Mouse (Mus musculus) erythroblast, embryonic 14.5 days (primary cell): ENCODE measurements at regions not wholly inside any gene's neighbourhood (a gene's known extent, or its start where the extent isn't known, plus 50 kb on each side); places are given as distances from the start of the nearest gene placed in this dataset.

Experiments
- H3K27me3 ChIP-seq: 2 replicates; pipeline ENCODE4 v1.6.1; 2012; ENCODE audit warnings: inconsistent platforms; ENCODE audit not compliant: control insufficient read depth
- H3K36me3 ChIP-seq: 2 replicates; pipeline ENCODE4 v1.6.1; 2012; ENCODE audit warnings: mild to moderate bottlenecking, inconsistent platforms; ENCODE audit not compliant: control insufficient read depth
- H3K4me1 ChIP-seq: 2 replicates; pipeline ENCODE4 v1.6.1; 2012; ENCODE audit warnings: inconsistent platforms; ENCODE audit not compliant: control insufficient read depth
- H3K4me3 ChIP-seq: replicated peaks from 2 replicates; pipeline ENCODE3; 2012; ENCODE audit warnings: moderate library complexity, mild to moderate bottlenecking, inconsistent platforms
- H3K9me3 ChIP-seq: 2 replicates; pipeline ENCODE4 v1.6.1; 2012; ENCODE audit warnings: low read length, inconsistent platforms, mixed read lengths; ENCODE audit not compliant: control insufficient read depth
- GATA1 ChIP-seq: IDR thresholded peaks from 2 replicates; pipeline ENCODE4 v1.6.1; 2012; ENCODE audit warnings: low read length, inconsistent platforms, mixed read lengths
- TAL1 ChIP-seq: IDR thresholded peaks from 3 replicates; pipeline ENCODE4 v1.6.1; 2012; ENCODE audit warnings: low read length, inconsistent platforms, mixed read lengths

DNA sequence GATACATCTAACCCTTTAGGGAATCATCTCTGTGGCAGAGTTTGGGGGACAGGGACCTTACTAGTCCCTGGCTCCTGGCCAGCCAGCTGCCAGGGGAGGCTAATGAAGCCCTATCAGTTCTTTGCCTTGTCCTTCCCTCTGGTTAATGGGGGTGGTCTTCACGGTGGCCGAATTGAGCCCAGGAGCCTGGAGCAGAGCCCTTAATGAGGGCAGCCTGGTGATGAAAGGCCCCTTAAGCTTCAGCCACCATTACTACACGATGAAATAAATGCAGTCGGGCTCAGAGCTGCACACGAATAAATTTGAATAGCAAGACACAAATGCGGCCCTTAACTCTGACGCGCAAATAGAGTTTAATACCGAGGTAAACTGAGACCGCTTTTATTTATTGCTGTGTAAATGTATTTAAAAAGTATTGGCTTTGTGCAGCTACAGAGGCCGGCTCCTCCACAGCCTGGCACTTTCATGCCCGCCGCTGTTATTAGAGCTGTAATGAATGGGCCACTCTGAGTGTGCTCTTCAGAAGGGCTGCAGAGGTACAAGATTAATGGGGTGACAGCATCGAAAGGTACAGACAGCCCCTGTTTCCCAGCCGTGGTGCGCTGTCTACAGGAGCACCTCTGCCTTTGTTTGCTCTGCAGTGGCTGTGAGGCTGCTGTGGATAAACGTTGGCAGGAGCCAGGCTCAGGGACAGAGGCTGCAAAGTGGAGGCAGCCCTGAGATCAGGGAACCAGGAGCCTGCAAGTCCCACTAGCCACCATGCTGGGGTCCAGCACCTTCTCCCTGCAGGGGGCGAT is 335.2 kb upstream of the Zmiz1 start:
- TF ChIP-seq GATA1, result no peak
- no peaks in the 10 kb centered on the region for H3K9me3 ChIP-seq
- H3K27me3 ChIP-seq, result no peaks in the 10 kb centered on the region
- no peaks in the 10 kb centered on the region for H3K36me3 ChIP-seq
- H3K4me3 ChIP-seq, result no peak overlapping the region
- H3K4me1 ChIP-seq, result no peaks in the 10 kb centered on the region

DNA sequence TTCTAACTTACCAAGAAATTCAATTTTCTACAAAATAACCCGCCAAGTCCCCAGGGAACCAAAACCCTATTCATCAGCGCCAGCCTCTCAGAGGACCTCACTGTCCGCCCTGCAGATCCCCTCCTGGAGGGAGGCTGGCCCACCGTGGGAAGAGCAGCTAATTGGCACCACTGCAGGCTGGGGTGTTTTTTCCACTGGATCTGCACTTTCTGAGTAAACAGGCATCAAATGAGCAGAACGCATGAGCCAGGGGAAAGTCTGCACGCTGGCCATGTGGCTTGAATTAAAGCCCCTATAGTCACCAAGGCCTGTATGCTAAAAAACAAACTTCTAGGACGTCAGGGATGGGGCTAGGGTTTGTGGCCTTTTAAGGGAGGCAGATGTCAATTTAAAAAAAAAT is 332.4 kb upstream of the Zmiz1 start:
- no peaks in the 10 kb centered on the region for H3K36me3 ChIP-seq
- no peaks in the 10 kb centered on the region for H3K9me3 ChIP-seq
- H3K4me3 ChIP-seq, result no peak overlapping the region
- TF ChIP-seq GATA1, result no peak
- H3K27me3 ChIP-seq, result no peaks in the 10 kb centered on the region
- no peaks in the 10 kb centered on the region for H3K4me1 ChIP-seq

DNA sequence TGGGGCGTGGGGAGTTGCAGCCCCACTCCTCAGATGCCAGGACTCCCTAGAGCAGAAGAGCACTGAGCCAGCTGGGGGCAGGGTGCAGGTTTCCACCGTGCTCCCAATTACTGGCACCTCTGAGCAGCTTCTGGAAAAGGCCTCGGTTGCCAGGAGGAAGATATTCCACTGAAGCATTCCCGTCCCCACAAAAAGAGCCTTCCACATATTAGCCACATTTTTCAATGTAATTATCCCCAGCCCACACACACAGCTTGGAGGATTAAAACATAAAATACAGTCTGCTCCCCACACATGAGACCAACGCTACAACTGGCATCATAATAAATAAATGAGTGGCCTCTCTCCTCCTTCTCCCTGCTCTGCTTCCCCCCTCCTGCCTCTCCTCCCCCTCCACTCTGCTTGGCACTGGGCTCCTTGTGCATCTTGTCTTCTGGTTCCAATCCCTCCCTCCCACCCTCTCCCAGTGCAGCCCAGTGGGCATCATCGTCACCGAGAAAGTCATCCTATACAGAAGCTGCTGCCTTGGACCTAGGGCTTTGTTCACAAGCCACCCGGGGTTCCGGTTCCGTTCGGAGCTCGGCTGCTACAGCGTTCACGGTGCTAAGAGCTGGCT is 331.3 kb upstream of the Zmiz1 start:
- Histone ChIP-seq H3K9me3 (no peaks in the 10 kb centered on the region), H3K4me1 (no peaks in the 10 kb centered on the region), H3K36me3 (no peaks in the 10 kb centered on the region), H3K4me3 (no peak overlapping the region), H3K27me3 (no peaks in the 10 kb centered on the region)
- TF ChIP-seq TAL1 (no peak), GATA1 (no peak)

GRCm38 (mm10) chr14:25128160-25128547 is 330.8 kb upstream of the Zmiz1 start:
- H3K4me3 ChIP-seq, result no peak overlapping the region
- no peak for TF ChIP-seq GATA1
- TF ChIP-seq TAL1, result no peak
- no peaks in the 10 kb centered on the region for H3K27me3 ChIP-seq
- H3K4me1 ChIP-seq, result no peaks in the 10 kb centered on the region
- H3K9me3 ChIP-seq, result no peaks in the 10 kb centered on the region
- H3K36me3 ChIP-seq, result no peaks in the 10 kb centered on the region

DNA sequence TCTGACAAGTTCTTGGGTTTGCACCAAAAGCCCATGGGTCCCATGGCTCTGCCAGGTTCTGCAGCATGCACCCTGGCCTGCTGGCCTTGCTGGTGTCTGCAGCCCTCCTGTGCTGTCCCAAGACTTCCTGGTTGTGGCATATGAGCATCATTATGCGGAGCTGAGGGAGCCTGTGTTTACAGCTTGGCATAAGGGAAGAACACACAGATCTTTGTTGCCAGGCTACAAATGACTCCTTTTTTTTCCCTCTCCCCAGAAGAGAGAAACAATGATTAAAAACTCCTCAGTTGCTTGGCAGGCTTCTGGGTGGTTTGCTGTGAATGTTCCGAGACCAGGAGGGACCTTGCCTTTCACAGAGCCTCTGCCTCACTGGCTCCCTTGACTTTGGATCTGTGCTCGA is 323.6 kb upstream of the Zmiz1 start:
- H3K27me3 ChIP-seq, result no peaks in the 10 kb centered on the region
- H3K9me3 ChIP-seq, result no peaks in the 10 kb centered on the region; the same call in 1 of the 2 replicates

DNA sequence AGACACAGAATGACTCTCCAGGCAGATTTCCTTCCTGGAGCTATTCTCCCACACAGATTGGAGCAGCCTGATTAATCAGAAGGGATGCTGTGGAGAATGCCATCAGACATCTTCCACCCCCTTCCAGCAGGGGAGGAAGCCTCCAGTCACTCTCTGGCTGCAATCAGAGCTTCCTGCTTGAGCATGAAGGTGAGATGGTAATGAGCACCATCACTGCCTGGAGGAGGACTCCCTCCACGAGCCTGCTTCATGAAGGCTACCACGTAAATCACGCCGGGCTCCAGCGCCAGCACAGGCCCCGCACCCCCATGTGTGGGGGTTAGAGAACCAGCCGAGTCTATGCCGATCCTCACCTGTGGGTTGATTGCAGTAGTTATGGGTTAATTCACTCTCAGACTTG is 321.7 kb upstream of the Zmiz1 start:
- H3K9me3 ChIP-seq, result no peaks in the 10 kb centered on the region; the same call in 1 of the 2 replicates
- H3K4me3 ChIP-seq, result no peak overlapping the region
- H3K4me1 ChIP-seq, result no peaks in the 10 kb centered on the region
- H3K36me3 ChIP-seq, result no peaks in the 10 kb centered on the region
- no peaks in the 10 kb centered on the region for H3K27me3 ChIP-seq
- TF ChIP-seq GATA1 (no peak), TAL1 (no peak)

More for the DNA sequence above, 323.6 kb upstream of the Zmiz1 start:
- Histone ChIP-seq H3K4me3 (no peak overlapping the region), H3K4me1 (no peaks in the 10 kb centered on the region), H3K36me3 (no peaks in the 10 kb centered on the region)
- TF ChIP-seq GATA1 (no peak), TAL1 (no peak)

DNA sequence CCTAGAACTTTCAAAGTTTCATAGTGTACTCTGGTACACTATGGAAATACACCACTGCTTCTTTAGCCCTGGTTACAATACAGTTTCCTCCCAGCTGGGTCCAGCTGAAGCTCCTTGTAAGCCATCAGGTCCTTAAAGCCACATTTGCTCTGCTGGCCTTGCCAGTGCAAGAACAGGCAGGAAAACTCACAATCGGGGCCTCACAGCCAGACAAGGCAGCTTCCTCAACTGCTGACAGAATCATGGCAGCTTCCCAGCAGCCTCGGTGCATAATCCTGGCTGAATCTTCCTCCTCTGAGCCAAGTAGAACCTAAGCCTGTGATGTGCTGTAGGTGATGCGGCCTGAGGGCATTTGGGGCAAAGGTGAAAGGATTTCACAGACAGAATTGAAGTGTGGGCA is 320.5 kb upstream of the Zmiz1 start:
- no peak overlapping the region for H3K4me3 ChIP-seq
- no peaks in the 10 kb centered on the region for H3K4me1 ChIP-seq
- TF ChIP-seq TAL1 (no peak), GATA1 (no peak)
- H3K27me3 ChIP-seq, result no peaks in the 10 kb centered on the region
- H3K9me3 ChIP-seq, result peaks cover under 1% of the 10 kb centered on the region
- no peaks in the 10 kb centered on the region for H3K36me3 ChIP-seq

DNA sequence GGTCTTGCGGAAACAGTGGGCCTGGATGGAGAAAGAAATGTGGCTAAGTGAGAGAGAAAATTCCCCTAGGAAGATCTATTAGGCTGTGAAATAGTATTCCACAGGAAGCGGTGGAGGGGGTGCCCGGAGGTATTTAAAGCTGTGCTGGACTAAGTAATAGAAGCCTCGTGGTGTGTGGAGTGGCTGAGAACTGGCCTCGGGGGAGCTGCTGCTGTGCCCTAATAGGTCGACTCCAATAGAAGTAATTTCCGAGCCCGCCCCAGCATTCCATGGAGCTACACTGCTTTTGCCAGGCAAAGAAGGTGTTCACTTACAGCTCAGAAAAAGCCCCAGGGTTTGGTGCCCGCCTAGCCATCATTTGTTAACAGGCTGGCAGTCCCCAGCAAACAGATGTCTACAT is 317.1 kb upstream of the Zmiz1 start:
- H3K36me3 ChIP-seq, result no peaks in the 10 kb centered on the region
- H3K4me3 ChIP-seq, result no peak overlapping the region
- TF ChIP-seq TAL1 (no peak), GATA1 (no peak)
- H3K27me3 ChIP-seq, result no peaks in the 10 kb centered on the region
- H3K4me1 ChIP-seq, result no peaks in the 10 kb centered on the region
- peaks cover 3% of the 10 kb centered on the region; the same call in 1 of the 2 replicates for H3K9me3 ChIP-seq

GRCm38 (mm10) chr14:25143051-25143450 is 315.9 kb upstream of the Zmiz1 start:
- H3K36me3 ChIP-seq, result no peaks in the 10 kb centered on the region
- TF ChIP-seq TAL1 (no peak), GATA1 (no peak)
- H3K4me3 ChIP-seq, result no peak overlapping the region
- peaks cover 3% of the 10 kb centered on the region; the same call in 1 of the 2 replicates for H3K9me3 ChIP-seq
- no peaks in the 10 kb centered on the region for H3K27me3 ChIP-seq
- H3K4me1 ChIP-seq, result no peaks in the 10 kb centered on the region
